Mouse (Mus musculus) liver, embryonic 12.5 days (tissue): ENCODE data around the gene 4931406C07Rik. TPM values are rescaled to one million over a fixed set of nuclear protein-coding genes. Genes with fewer than 3 reads are reported as not detected.
A peak's percentile ranks its signal among the peaks of the same experiment; 100 is the strongest.

Source experiments
- ATAC-seq: fragments of 200-750 bp; cut with Nextera tagmentation; 2 replicates; pipeline ENCODE4 v1.8.0; 2017; ENCODE audit warnings: moderate number of reproducible peaks, mild to moderate bottlenecking, moderate library complexity
- H3K27ac ChIP-seq: fragments of 300-500 bp; sonication (generic); 2 replicates; pipeline ENCODE4 v1.5.1; 2016; ENCODE audit warnings: mild to moderate bottlenecking
- H3K27me3 ChIP-seq: fragments of 300-500 bp; sonication (generic); replicated peaks from 2 replicates; pipeline ENCODE4 v1.6.1; 2016; ENCODE audit warnings: mild to moderate bottlenecking, moderate library complexity
- H3K36me3 ChIP-seq: fragments of 300-500 bp; sonication (generic); 2 replicates; pipeline ENCODE4 v1.6.1; 2016; ENCODE audit warnings: mild to moderate bottlenecking, moderate library complexity
- H3K4me1 ChIP-seq: fragments of 300-500 bp; sonication (generic); 2 replicates; pipeline ENCODE4 v1.6.1; 2016
- H3K4me2 ChIP-seq: fragments of 300-500 bp; sonication (generic); 2 replicates; pipeline ENCODE4 v1.6.1; 2016; ENCODE audit warnings: mild to moderate bottlenecking, moderate library complexity
- H3K4me3 ChIP-seq: fragments of 300-500 bp; sonication (generic); 2 replicates; pipeline ENCODE4 v1.5.1; 2016; ENCODE audit warnings: mild to moderate bottlenecking, moderate library complexity
- H3K9ac ChIP-seq: fragments of 300-500 bp; sonication (generic); 2 replicates; pipeline ENCODE4 v1.6.1; 2016; ENCODE audit warnings: mild to moderate bottlenecking, moderate library complexity
- H3K9me3 ChIP-seq: fragments of 300-500 bp; sonication (generic); replicated peaks from 2 replicates; pipeline ENCODE4 v1.6.1; 2016; ENCODE audit warnings: mild to moderate bottlenecking, moderate library complexity
- WGBS: fragments of 180-500 bp; shearing (Covaris S2); methylation state at CpG from one replicate; pipeline ENCODE4 v1.1.7; 2016; ENCODE audit not compliant: insufficient replicate concordance; 5-methylcytosine and 5-hydroxymethylcytosine counted together
- polyA plus RNA-seq: library from polyadenylated mRNA; unstranded; fragments of >200 nt; fragmentation: Nextera tagmentation; extraction: Ambion mirVana; gene quantifications from 2 replicates; pipeline ENCODE4 v1.2.1, GENCODE M21; 2016

Gene 4931406C07Rik
- polyA plus RNA-seq, 1 experiment from 2014 or later, result 3.8 TPM

DNA sequence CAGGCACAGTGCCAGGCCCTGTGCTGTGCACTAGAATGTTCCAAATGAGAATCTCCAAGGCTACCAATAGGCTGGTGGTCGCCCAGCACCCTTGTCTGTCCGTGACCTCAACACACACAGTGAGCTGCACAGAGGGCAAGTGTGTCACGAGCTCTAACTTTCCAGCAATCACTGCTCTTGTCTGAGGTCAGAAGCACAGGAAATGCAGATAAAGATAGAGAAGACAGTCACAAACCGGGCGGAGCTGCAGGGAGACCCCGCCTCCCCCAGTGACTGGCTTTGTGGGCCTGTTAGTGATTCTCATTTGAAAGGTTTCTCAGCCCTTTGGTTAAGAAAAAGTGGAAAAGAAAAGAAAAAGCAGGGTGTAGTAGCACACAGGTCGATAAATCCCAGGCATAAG, 55.9 kb downstream of the 4931406C07Rik start:
- Histone ChIP-seq H3K9ac (no peak overlapping the region), H3K9me3 (no peaks in the 10 kb centered on the region), H3K4me2 (no peak overlapping the region), H3K27me3 (no peaks in the 10 kb centered on the region), H3K4me1 (peaks cover 6% of the 10 kb centered on the region), H3K27ac (no peak overlapping the region), H3K4me3 (no peak overlapping the region), H3K36me3 (no peaks in the 10 kb centered on the region)
- WGBS, result 36% methylated on average over 7 of the region's 7 CpGs
- peak; percentile 49; the same call in 1 of the 2 replicates for ATAC-seq

- no peak for ATAC-seq
- H3K4me3 ChIP-seq, result no peak overlapping the region
Measured at GRCm38 (mm10) chr9:15245319-15246075, 60.8 kb downstream of the 4931406C07Rik start.

GRCm38 (mm10) chr9:15242130-15242529, 64.1 kb downstream of the 4931406C07Rik start:
- H3K27ac ChIP-seq, result no peak overlapping the region
- no peaks in the 10 kb centered on the region for H3K36me3 ChIP-seq
- peaks cover 35% of the 10 kb centered on the region for H3K4me1 ChIP-seq
- no peaks in the 10 kb centered on the region for H3K9me3 ChIP-seq
- 32% methylated on average over 1 of the region's 1 CpGs for WGBS
- no peak overlapping the region for H3K4me2 ChIP-seq
- no peak overlapping the region for H3K9ac ChIP-seq
- no peak overlapping the region for H3K4me3 ChIP-seq
- ATAC-seq, result no peak
- H3K27me3 ChIP-seq, result peaks cover 33% of the 10 kb centered on the region

More at GRCm38 (mm10) chr9:15245319-15246075, 60.8 kb downstream of the 4931406C07Rik start:
- Histone ChIP-seq H3K4me1 (peaks cover 19% of the 10 kb centered on the region), H3K4me2 (no peak overlapping the region), H3K36me3 (no peaks in the 10 kb centered on the region), H3K27me3 (no peaks in the 10 kb centered on the region), H3K9ac (no peak overlapping the region), H3K27ac (no peak overlapping the region), H3K9me3 (no peaks in the 10 kb centered on the region)
- WGBS, result 58% methylated on average over 14 of the region's 14 CpGs

DNA sequence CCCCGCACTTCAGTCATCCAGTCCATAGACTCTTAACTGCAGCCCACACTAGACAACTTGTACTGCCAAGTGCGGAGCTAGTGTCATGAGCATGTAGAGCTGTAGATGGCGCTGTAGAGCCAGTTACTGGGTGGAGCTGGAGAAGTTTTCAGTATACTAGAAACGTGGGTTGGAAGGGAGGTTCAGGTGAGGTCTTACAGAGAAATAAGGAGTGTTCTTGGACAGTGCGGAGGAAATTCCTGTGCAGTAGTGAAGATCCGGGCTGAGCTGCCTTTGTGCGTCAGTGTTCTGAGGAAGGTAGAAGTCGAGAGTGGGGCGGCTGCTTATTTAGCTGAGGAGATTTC, 64.7 kb downstream of the 4931406C07Rik start:
- 40% methylated on average over 9 of the region's 9 CpGs for WGBS

DNA sequence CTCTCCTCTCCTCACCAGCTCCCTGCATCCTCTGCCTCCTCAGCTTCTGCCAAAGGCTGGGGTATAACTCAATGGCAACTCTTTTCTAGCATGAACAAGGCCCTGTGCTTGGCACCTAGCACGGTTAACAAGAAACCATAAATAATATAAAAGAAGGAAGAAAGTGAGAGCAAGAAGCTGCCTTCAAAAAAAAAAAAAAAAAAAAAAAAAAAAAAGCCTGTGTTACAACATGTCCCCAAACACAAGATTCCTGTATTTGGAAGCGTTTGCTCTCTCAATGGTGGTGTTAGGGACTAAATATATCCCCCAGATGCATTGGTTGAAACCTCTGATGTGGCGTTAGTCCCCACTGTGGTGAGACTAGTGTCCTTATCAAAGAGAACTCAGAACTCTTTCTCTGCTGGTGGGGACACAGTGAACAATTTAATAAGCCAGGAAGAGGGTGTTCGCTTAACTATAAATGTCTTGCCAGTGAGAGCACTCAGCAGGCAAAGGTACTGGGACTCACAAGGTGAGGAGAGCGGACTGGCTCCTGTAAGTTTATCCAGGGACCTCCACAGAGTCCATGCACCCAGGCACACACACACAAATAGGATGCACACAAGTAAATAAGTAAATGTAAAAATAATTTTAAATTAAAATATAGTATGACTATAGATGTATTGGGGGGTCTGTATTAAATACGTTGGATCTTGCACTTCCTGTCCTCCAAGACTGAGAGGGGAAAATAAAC, 65.2 kb downstream of the 4931406C07Rik start:
- Histone ChIP-seq H3K27ac (no peak overlapping the region), H3K27me3 (peaks cover 40% of the 10 kb centered on the region), H3K4me3 (no peak overlapping the region), H3K4me1 (peaks cover 35% of the 10 kb centered on the region), H3K9ac (no peak overlapping the region), H3K36me3 (no peaks in the 10 kb centered on the region), H3K4me2 (no peak overlapping the region), H3K9me3 (no peaks in the 10 kb centered on the region)
- ATAC-seq, result no peak
- 40% methylated on average over 6 of the region's 6 CpGs for WGBS

More for the DNA sequence above, 64.7 kb downstream of the 4931406C07Rik start:
- Histone ChIP-seq H3K36me3 (no peaks in the 10 kb centered on the region), H3K4me2 (no peak overlapping the region), H3K27ac (no peak overlapping the region), H3K9me3 (no peaks in the 10 kb centered on the region), H3K4me1 (peaks cover 35% of the 10 kb centered on the region), H3K4me3 (no peak overlapping the region), H3K27me3 (peaks cover 38% of the 10 kb centered on the region), H3K9ac (no peak overlapping the region)
- ATAC-seq, result peak; percentile 50; the same call in 1 of the 2 replicates

- peaks cover 25% of the 10 kb centered on the region for H3K4me1 ChIP-seq
- H3K4me3 ChIP-seq, result no peak overlapping the region
- WGBS, result 78% methylated on average over 6 of the region's 6 CpGs
- H3K36me3 ChIP-seq, result no peaks in the 10 kb centered on the region
- no peak overlapping the region for H3K27ac ChIP-seq
- peaks cover 40% of the 10 kb centered on the region for H3K27me3 ChIP-seq
- no peak for ATAC-seq
- H3K9me3 ChIP-seq, result no peaks in the 10 kb centered on the region
- H3K9ac ChIP-seq, result no peak overlapping the region
- no peak overlapping the region for H3K4me2 ChIP-seq
Measured at GRCm38 (mm10) chr9:15240006-15240405, 66.2 kb downstream of the 4931406C07Rik start.

DNA sequence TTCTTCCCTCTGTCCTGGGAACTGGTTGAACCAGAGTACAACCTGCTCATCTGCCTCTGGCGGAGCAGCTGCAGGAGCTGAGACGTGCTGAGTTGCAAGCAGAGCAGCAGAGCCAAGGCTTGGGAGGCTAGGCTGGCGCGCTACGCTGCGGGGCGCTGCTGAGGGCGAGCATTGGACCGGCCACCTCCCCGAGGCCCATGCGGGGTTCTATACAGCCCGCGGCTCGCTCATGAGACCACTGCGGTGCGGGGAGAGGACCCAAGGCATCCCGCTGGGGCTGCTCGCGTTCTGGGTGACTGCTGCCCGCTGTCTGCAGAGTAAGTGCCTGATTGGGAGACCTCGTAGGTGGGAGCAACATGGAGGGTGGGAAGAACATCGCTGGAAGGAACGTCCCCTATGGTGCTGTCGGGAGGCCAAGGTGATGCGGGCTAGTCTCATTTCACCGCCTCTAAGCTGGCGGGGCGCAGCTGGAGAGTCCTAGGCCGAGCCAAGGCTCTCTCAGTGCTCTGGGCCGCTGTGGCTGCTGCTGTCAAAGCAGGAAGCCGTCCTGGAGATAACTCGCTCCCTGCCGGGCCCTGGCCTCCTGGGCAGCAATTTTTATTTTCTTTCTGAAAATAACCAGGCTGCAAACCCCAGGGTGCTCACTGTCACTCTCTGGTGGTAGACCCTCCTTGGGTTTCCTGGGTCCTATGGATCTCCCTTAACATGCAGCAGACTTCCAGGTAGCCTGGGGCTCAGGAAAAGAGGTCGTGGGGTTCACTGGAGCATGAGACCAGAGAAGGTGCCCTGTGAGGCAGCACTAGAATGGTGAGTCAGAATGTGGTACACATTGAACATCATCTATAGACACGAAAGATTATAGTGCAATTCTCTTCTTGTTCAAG, 67.0 kb downstream of the 4931406C07Rik start, which contains the start of gene Vstm5:
Gene Vstm5 (plus strand): TSS at position 4 of the 884 bp plus-strand sequence.
- Histone ChIP-seq H3K27ac (peak within 1 kb of the TSS; percentile 4; the same call in 1 of the 2 replicates), H3K36me3 (no peaks in the 10 kb centered on the region), H3K4me3 (peak within 1 kb of the TSS; percentile 48), H3K4me1 (peaks cover 24% of the 10 kb centered on the region), H3K4me2 (peak within 1 kb of the TSS; percentile 75), H3K9me3 (no peaks in the 10 kb centered on the region), H3K27me3 (peaks cover 40% of the 10 kb centered on the region), H3K9ac (peak within 1 kb of the TSS; percentile 42; the same call in 1 of the 2 replicates)
- 3% methylated on average over 35 of the region's 35 CpGs for WGBS
- ATAC-seq, result peak; percentile 54

DNA sequence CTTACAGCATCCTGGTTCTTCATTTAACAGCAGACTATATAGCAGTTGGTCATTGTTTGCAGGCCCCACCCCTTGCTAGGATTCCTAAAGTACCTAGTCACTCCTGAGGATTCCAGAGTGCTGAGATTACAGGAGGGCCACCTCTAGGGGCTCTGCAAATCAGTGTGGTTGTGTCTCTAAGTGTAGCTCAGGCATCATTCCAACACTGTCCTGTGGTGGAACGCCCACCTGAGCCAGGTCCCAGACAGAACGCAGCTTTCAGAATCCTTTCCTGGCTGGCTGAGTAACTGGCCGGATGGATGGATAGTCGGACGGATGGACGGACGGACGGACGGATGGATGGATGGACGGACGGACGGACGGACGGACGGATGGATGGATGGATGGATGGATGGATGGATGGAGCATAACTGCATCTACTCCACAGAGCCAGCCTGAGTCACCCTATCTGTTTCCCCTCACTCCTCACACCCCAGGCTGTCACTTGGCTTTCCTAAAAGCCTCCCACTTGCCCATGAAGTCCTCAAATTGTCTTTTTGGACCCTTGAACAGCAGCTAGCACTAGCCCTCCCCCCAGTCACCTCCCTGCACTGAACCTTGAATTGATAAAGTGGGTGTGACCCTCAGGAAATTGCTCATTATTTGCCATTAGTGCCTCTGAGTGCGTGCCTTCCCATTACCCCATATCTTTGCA, 67.8 kb downstream of the 4931406C07Rik start:
- peaks cover 24% of the 10 kb centered on the region for H3K4me1 ChIP-seq
- H3K27me3 ChIP-seq, result peaks cover 40% of the 10 kb centered on the region
- no peak overlapping the region for H3K27ac ChIP-seq
- H3K4me2 ChIP-seq, result peak overlapping the region; percentile 75
- ATAC-seq, result no peak
- H3K36me3 ChIP-seq, result no peaks in the 10 kb centered on the region
- peak overlapping the region; percentile 48 for H3K4me3 ChIP-seq
- 59% methylated on average over 16 of the region's 16 CpGs for WGBS
- H3K9ac ChIP-seq, result peak overlapping the region; percentile 42; the same call in 1 of the 2 replicates
- no peaks in the 10 kb centered on the region for H3K9me3 ChIP-seq

DNA sequence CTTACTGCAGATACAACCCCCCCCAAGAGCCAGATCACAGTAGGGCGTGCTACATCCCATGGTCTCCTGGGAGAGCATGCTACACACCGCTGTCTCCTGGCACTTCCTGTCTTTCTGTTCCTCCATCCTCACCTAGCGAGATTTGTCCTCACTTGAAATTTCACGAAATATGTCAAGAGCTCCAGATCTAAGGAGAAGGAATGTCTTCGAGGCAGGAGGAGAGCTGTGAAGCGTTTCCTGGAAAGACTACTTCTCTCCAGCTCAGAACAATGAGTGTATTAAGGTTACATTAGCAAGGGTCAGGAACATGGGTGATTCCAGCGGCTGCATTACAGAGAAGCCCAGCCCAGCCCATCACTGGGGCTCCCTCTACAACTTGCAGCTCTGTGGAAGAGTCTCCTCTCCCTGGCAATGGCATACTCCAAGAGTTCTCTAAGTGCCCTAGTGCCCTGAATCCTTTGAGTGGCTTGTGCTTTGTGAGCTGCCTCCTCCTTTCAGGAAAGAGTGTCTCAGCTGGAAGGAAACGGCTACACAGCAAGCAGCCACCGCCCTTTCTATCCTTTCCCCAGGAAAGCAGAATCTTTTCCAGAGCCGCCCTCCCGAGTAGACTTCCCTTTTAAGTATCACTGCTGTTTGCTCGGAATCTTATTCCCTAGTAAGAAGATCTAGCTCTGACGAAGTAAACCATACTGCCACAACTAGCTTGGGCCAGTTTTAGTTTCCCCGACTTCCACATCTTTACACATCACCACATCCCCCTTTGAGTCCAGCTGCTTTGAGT, 68.5 kb downstream of the 4931406C07Rik start:
- Histone ChIP-seq H3K4me1 (peaks cover 24% of the 10 kb centered on the region), H3K27ac (no peak overlapping the region), H3K36me3 (no peaks in the 10 kb centered on the region), H3K27me3 (peaks cover 40% of the 10 kb centered on the region), H3K4me3 (no peak overlapping the region), H3K9ac (no peak overlapping the region), H3K4me2 (no peak overlapping the region), H3K9me3 (no peaks in the 10 kb centered on the region)
- 38% methylated on average over 14 of the region's 14 CpGs for WGBS
- no peak for ATAC-seq

GRCm38 (mm10) chr9:15235986-15236385, 70.3 kb downstream of the 4931406C07Rik start:
- H3K27ac ChIP-seq, result no peak overlapping the region
- no peak overlapping the region for H3K4me2 ChIP-seq
- H3K9me3 ChIP-seq, result 0 out of 2 replicates have a peak, but pooled peaks cover 3% of the 10 kb centered on the region
- no peak overlapping the region for H3K4me3 ChIP-seq
- H3K27me3 ChIP-seq, result peaks cover 40% of the 10 kb centered on the region
- H3K36me3 ChIP-seq, result no peaks in the 10 kb centered on the region
- peaks cover 16% of the 10 kb centered on the region; the same call in 1 of the 2 replicates for H3K4me1 ChIP-seq
- 47% methylated on average over 3 of the region's 3 CpGs for WGBS
- no peak for ATAC-seq
- H3K9ac ChIP-seq, result no peak overlapping the region
